Mouse (Mus musculus) thymus, adult 2 months (tissue): Measurements from ENCODE around the gene Mapk8ip1. TPM values are rescaled to one million over a fixed set of nuclear protein-coding genes. Genes with fewer than 3 reads are reported as not detected.

Source experiments
- DNase-seq: peaks from one replicate; pipeline ENCODE4 v3.0.0; 2021
- H3K27ac ChIP-seq: fragments of 200-500 bp; 2 replicates; pipeline ENCODE4 v1.5.1; 2012; ENCODE audit warnings: low read length, control low read depth; ENCODE audit not compliant: control insufficient read depth, insufficient read depth
- H3K27me3 ChIP-seq: fragments of 200-500 bp; 2 replicates; pipeline ENCODE4 v1.6.1; 2012; ENCODE audit warnings: mild to moderate bottlenecking, low read length, moderate library complexity, mixed read lengths; ENCODE audit not compliant: control insufficient read depth, insufficient read depth
- H3K36me3 ChIP-seq: fragments of 200-500 bp; 2 replicates; pipeline ENCODE4 v1.6.1; 2012; ENCODE audit warnings: mild to moderate bottlenecking, low read length, moderate library complexity; ENCODE audit not compliant: control insufficient read depth, insufficient read depth
- H3K4me1 ChIP-seq: fragments of 200-500 bp; replicated peaks from 2 replicates; pipeline ENCODE4 v1.6.1; 2012; ENCODE audit warnings: low read length; ENCODE audit not compliant: control insufficient read depth, insufficient read depth
- H3K4me3 ChIP-seq: fragments of 200-500 bp; 2 replicates; pipeline ENCODE4 v1.5.1; 2012; ENCODE audit warnings: mild to moderate bottlenecking, low read length, control low read depth, moderate library complexity; ENCODE audit not compliant: control insufficient read depth, insufficient read depth
- CTCF ChIP-seq: fragments of 200-500 bp; IDR thresholded peaks from 2 replicates; pipeline ENCODE4 v1.5.1; 2012; ENCODE audit warnings: mild to moderate bottlenecking, control low read depth, low read length, moderate library complexity, borderline replicate concordance; ENCODE audit not compliant: control insufficient read depth, poor library complexity, insufficient read depth; ENCODE audit errors: extremely low read depth
- POLR2A ChIP-seq: fragments of 200-500 bp; IDR thresholded peaks from 2 replicates; pipeline ENCODE4 v1.6.1; 2012; ENCODE audit warnings: mild to moderate bottlenecking, low read length, control low read depth, moderate library complexity; ENCODE audit not compliant: control insufficient read depth, poor library complexity, insufficient read depth; ENCODE audit errors: extremely low read depth
- WGBS: fragments of 180-500 bp; shearing (Covaris S2); methylation state at CpG from one replicate; pipeline ENCODE4 v1.1.7; 2018; 5-methylcytosine and 5-hydroxymethylcytosine counted together
- polyA plus RNA-seq: library from polyadenylated mRNA; depleted of rRNA; stranded (reverse); fragments of >200 nt; gene quantifications from 2 replicates; pipeline ENCODE4 v1.2.3, GENCODE M21; 2012

Gene Mapk8ip1
- polyA plus RNA-seq, 1 experiment: 11.4 TPM

DNA sequence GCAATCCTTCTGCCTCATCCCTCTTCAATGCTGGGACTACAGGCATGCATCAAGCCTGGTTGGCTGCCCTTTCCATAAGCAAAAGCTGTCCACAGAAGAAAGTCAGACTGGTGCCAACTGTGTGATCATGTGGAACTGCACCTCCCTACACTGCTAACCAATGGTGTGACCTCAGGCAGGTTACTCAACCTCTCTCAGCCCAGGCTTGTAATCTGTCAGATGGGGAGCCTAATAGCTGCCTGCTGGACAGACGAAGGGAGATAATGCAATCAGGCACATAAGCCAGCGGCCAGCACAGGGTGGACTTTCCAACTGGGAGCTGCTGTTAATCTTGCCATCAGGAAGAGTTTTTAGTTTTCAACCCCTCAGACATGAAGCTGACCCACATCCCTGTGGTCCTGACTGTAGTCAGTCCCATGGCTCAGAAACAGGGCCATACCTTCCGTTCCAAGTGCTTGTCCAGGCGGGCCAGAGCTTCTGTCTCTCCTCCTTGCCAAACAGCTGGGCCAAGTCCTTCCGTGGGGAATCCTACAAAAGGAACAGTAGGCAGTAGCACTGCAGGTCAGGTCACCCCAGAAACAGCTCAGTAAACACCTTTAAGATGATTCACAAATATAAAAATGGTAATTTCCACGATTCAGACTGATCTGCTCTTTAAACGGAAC, 20.8 kb upstream of the Mapk8ip1 start:
- H3K4me3 ChIP-seq: no peak overlapping the region
- H3K36me3 ChIP-seq: peaks cover 23% of the 10 kb centered on the region
- 0 out of 2 replicates have a peak overlapping the region, but pooled peaks have one; percentile 13 for H3K27ac ChIP-seq
- no peak for TF ChIP-seq CTCF
- no peak for TF ChIP-seq POLR2A
- 92% methylated on average over 7 of the region's 7 CpGs for WGBS
- peaks cover 14% of the 10 kb centered on the region for H3K4me1 ChIP-seq
- no peaks in the 10 kb centered on the region for H3K27me3 ChIP-seq
- no peak for DNase-seq

DNA sequence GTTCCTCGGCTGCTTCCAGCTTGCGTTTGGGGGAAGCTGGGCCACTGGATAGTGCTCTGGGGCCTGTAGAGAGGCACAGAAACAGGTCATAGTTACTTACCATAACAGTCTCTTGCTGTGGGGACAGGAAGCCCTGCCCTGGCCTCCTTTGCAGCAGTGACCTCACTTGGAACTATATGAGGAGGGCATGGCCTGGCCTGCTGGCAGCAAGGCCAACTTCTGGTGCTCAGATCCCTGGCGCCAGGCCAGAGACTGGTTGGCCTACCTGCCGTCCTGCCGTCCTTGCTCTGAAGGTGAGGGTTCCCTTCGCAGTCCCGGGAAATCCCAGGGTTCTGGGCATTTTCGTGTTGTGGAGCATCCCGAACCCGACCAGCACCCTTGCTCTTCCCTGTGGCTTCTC, 10.6 kb upstream of the Mapk8ip1 start:
- H3K27me3 ChIP-seq: no peaks in the 10 kb centered on the region
- peaks cover 24% of the 10 kb centered on the region for H3K36me3 ChIP-seq
- DNase-seq: no peak
- H3K27ac ChIP-seq: no peak overlapping the region
- H3K4me1 ChIP-seq: no peaks in the 10 kb centered on the region
- H3K4me3 ChIP-seq: no peak overlapping the region
- TF ChIP-seq POLR2A (no peak), CTCF (no peak)
- WGBS: 96% methylated on average over 10 of the region's 10 CpGs

DNA sequence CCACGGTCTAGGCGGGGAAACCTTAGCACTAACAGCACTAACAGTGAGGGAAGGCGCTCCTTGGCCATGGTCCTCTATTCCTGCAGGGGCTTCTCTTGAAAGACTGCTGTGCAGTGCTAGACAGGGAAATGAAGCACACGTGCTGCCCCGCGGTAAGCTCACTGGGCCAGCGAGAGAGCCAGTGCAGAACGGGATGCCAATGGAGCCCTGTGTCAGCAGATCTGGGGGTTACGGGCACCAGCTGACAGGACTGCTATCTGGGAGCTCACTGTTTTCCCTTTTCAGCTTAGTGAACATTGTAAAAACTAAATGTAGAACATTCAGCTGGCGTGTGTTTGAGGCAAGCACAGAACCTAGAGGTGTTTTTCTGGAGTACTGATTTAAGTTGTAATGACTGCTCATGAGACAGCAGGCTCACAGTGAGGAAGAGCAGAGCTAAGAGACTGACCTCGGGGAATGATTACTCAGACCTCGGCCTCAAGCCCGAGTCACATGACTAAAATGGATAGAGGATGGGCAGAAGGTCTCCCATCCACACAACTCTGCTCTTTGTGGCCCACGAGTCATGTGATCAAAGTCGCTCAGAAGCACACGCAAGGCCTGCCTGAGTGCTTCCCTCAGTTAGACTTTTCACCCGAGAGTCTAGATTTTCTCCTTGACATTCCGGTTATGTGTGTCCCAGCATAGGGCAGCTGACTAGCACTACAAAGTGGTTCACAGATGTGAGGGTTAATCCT, 7.4 kb upstream of the Mapk8ip1 start:
- Histone ChIP-seq H3K27ac (no peak overlapping the region), H3K36me3 (peaks cover 17% of the 10 kb centered on the region), H3K27me3 (no peaks in the 10 kb centered on the region), H3K4me1 (no peaks in the 10 kb centered on the region), H3K4me3 (no peak overlapping the region)
- TF ChIP-seq CTCF: no peak
- TF ChIP-seq POLR2A: no peak
- 97% methylated on average over 18 of the region's 18 CpGs for WGBS
- no peak for DNase-seq

DNA sequence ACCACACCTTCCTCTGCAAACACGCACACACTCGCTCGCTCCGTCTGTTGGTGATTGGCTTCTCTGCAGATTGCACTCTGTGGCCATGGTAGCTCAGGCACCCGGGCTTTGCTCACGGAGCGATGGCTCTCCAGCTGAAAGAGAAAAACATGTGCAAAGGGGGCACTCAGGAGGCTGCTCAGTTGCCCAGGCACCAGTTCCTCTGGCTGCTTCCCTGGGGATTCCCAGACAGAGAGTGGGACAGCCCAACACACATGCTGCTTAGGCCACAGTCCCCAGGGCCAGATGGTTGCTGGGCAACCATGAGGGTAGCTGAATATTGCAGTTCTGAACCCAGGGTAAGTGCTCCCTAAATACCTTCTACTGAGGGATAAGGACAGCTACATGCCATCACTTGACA, 4.6 kb upstream of the Mapk8ip1 start:
- DNase-seq: no peak
- no peak for TF ChIP-seq CTCF
- TF ChIP-seq POLR2A: no peak
- Histone ChIP-seq H3K4me3 (no peak overlapping the region), H3K4me1 (peaks cover 5% of the 10 kb centered on the region; the same call in 1 of the 2 replicates), H3K27ac (no peak overlapping the region), H3K27me3 (peaks cover 2% of the 10 kb centered on the region; the same call in 1 of the 2 replicates), H3K36me3 (peaks cover under 1% of the 10 kb centered on the region; the same call in 1 of the 2 replicates)
- WGBS: 97% methylated on average over 7 of the region's 7 CpGs

DNA sequence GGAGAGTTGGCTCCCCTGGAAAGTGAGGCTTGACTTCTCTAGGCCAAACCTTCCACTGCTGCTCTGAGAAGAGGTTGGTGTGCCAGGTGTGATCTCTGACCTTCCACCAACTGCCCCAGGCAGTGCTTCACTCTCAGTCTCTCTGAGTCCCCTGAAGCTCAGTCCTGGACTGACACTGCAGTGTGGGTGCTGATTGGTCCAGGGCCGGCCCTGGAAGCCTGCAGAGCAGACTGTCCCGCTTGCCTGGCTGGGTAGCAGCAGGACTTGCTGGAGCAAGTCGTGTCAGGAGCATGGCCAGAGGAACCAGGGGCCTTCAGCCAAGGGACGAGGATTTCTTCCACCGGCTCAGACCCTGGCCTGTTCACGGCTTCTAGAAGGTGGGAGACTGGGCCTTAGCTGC, 3.7 kb upstream of the Mapk8ip1 start:
- Histone ChIP-seq H3K4me1 (peaks cover 5% of the 10 kb centered on the region; the same call in 1 of the 2 replicates), H3K4me3 (no peak overlapping the region), H3K27ac (no peak overlapping the region), H3K36me3 (no peaks in the 10 kb centered on the region; the same call in 1 of the 2 replicates), H3K27me3 (peaks cover 5% of the 10 kb centered on the region)
- 87% methylated on average over 6 of the region's 6 CpGs for WGBS
- TF ChIP-seq POLR2A (no peak), CTCF (no peak)
- DNase-seq: no peak

DNA sequence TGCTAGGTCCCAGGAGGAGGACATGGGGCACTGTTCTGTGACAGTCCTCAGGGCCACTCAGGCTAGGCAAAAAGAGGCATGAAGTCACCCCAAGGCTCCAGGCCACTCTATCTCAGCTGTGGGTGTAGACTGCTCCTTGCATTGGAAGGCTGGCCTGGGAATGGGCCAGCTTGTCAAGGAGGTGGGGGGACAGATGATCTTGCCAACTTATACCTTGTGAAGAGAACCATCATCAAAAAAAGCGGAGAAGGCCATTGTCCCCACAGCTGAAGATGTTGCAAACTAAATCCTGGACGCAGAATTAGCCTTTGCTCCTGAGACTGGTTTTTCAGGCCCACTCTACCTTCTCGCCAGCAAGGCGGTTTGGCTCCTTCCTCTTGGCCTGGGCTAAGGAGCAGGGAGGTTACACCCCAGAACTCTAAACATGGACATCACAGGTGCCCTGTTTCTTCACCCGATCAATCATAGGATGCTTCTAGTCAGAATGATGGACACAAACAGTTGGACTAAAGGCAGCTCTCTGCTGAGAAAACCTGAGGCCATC, 2.8 kb upstream of the Mapk8ip1 start:
- DNase-seq: no peak
- no peak overlapping the region for H3K27ac ChIP-seq
- no peak for TF ChIP-seq CTCF
- TF ChIP-seq POLR2A: no peak

More for the DNA sequence above, 2.8 kb upstream of the Mapk8ip1 start:
- no peak overlapping the region for H3K4me3 ChIP-seq
- no peaks in the 10 kb centered on the region; the same call in 1 of the 2 replicates for H3K36me3 ChIP-seq
- H3K4me1 ChIP-seq: peaks cover 5% of the 10 kb centered on the region; the same call in 1 of the 2 replicates
- peaks cover 5% of the 10 kb centered on the region for H3K27me3 ChIP-seq
- 92% methylated on average over 5 of the region's 5 CpGs for WGBS
